Mouse (Mus musculus) CH12.LX (cell line): ENCODE measurements at regions not wholly inside any gene's neighbourhood (a gene's known extent, or its start where the extent isn't known, plus 50 kb on each side); places are given as distances from the start of the nearest gene placed in this dataset.

ENCODE experiments used
- CTCF ChIP-seq, 2 experiments: IDR thresholded peaks in 1 of 2; conservative IDR thresholded peaks in 1 of 2; 2 replicates each; pipeline ENCODE4 v1.5.1; 2011 to 2012; ENCODE audit warnings: low read depth in 2 of 2, low read length in 2 of 2, improper control_type of control experiment in 1 of 2, inconsistent platforms in 1 of 2, mild to moderate bottlenecking in 1 of 2, moderate library complexity in 1 of 2
- E2F4 ChIP-seq: IDR thresholded peaks from 2 replicates; pipeline ENCODE4 v1.6.1; 2011; ENCODE audit warnings: low read depth, low read length, improper control_type of control experiment; ENCODE audit not compliant: insufficient replicate concordance
- EP300 ChIP-seq: IDR thresholded peaks from 2 replicates; pipeline ENCODE4 v1.6.1; 2011; ENCODE audit warnings: low read length, improper control_type of control experiment
- ETS1 ChIP-seq: conservative IDR thresholded peaks from 2 replicates; pipeline ENCODE4 v1.6.1; 2012; ENCODE audit warnings: low read depth, mild to moderate bottlenecking, inconsistent platforms, low read length, improper control_type of control experiment, moderate library complexity
- JUND ChIP-seq: conservative IDR thresholded peaks from 2 replicates; pipeline ENCODE4 v1.6.1; 2011; ENCODE audit warnings: low read depth, low read length, improper control_type of control experiment
- MAX ChIP-seq: IDR thresholded peaks from 2 replicates; pipeline ENCODE4 v1.6.1; 2011; ENCODE audit warnings: low read length, improper control_type of control experiment
- MXI1 ChIP-seq: IDR thresholded peaks from 2 replicates; pipeline ENCODE4 v1.6.1; 2011; ENCODE audit warnings: mild to moderate bottlenecking, low read depth, low read length, improper control_type of control experiment
- NRF1 ChIP-seq: IDR thresholded peaks from 2 replicates; pipeline ENCODE4 v1.6.1; 2014; ENCODE audit warnings: low read depth, mild to moderate bottlenecking, inconsistent platforms, low read length, improper control_type of control experiment, moderate library complexity
- POLR2A ChIP-seq: IDR thresholded peaks from 2 replicates; pipeline ENCODE4 v1.6.1; 2011; ENCODE audit warnings: low read depth, mild to moderate bottlenecking, improper control_type of control experiment, low read length
- ZNF384 ChIP-seq: IDR thresholded peaks from 2 replicates; pipeline ENCODE4 v1.6.1; 2012; ENCODE audit warnings: low read depth, low read length, improper control_type of control experiment, inconsistent platforms

DNA sequence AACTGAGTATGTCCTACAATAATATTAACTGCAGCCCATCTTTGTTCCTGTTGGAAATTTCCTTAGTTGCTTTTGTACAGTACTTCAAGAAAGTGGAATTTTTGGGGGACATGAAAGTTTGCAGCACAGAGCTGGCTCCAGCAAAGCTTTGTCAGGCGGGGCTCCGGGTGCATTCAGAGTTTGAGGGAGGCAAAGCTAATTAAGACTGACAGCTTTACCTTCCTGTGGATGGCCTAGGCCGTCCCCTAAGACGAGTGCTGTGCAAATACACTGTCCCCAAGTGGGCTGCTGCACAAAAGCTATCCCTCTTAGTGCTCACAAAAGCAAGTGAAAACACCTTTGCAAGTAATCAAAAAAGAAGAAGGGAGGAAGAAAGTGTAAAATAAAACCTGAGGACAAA lies 68.7 kb upstream of the Ndufs6 start:
- TF ChIP-seq CTCF (conservative IDR thresholded peaks at IDR 0.05 in 1 of 2, IDR thresholded peaks at IDR 0.05 in 1 of 2; ENCODE audit: low read depth in 2 of 2, low read length in 2 of 2) (no peak), E2F4 (no peak), MXI1 (no peak), EP300 (no peak), MAX (no peak), POLR2A (no peak), ETS1 (no peak), NRF1 (no peak), JUND (no peak), ZNF384 (no peak)
